Mouse (Mus musculus): ENCODE data around the gene Gstcd. TPM values are rescaled to one million over a fixed set of nuclear protein-coding genes. Genes with fewer than 3 reads are reported as not detected.
A peak's percentile ranks its signal among the peaks of the same experiment; 100 is the strongest.

Gene Gstcd
- polyA plus RNA-seq, 1 experiment from 2014 or later = 7.8 TPM

- peaks cover 23% of the 10 kb centered on the region for H3K36me3 ChIP-seq (ENCODE audit: control insufficient read depth, insufficient read depth, low read length)
- ATAC-seq (ENCODE audit: low read depth) = no peak
- H3K9me3 ChIP-seq (ENCODE audit: control insufficient read depth, low read length) = no peaks in the 10 kb centered on the region
- no peak overlapping the region for H3K4me2 ChIP-seq (ENCODE audit: low read depth, low read length)
- 70% methylated on average over 2 of the region's 2 CpGs for WGBS
- H3K9ac ChIP-seq (ENCODE audit: low read length) = no peak overlapping the region
- no peaks in the 10 kb centered on the region for H3K27me3 ChIP-seq (ENCODE audit: control insufficient read depth, insufficient read depth, low read depth, low read length)
- H3K4me3 ChIP-seq (ENCODE audit: low read length) = no peak overlapping the region
- H3K4me1 ChIP-seq (replicated peaks; ENCODE audit: control insufficient read depth, insufficient read depth, low read length) = peaks cover 4% of the 10 kb centered on the region; the same call in 1 of the 2 replicates
- no peak overlapping the region for H3K27ac ChIP-seq (ENCODE audit: low read length)
These were observed 7.1 kb upstream of the Gstcd start for GRCm38 (mm10) chr3:133098909-133099308.

- 90% methylated on average over 4 of the region's 4 CpGs for WGBS
- no peak for ATAC-seq (ENCODE audit: low read depth)
- H3K4me2 ChIP-seq (ENCODE audit: low read depth, low read length) = no peak overlapping the region
- no peaks in the 10 kb centered on the region for H3K9me3 ChIP-seq (ENCODE audit: control insufficient read depth, low read length)
- H3K27me3 ChIP-seq (ENCODE audit: control insufficient read depth, insufficient read depth, low read depth, low read length) = no peaks in the 10 kb centered on the region
- no peak overlapping the region for H3K4me3 ChIP-seq (ENCODE audit: low read length)
- H3K4me1 ChIP-seq (replicated peaks; ENCODE audit: control insufficient read depth, insufficient read depth, low read length) = peaks cover 4% of the 10 kb centered on the region; the same call in 1 of the 2 replicates
- H3K27ac ChIP-seq (ENCODE audit: low read length) = no peak overlapping the region
- peaks cover 20% of the 10 kb centered on the region for H3K36me3 ChIP-seq (ENCODE audit: control insufficient read depth, insufficient read depth, low read length)
- H3K9ac ChIP-seq (ENCODE audit: low read length) = no peak overlapping the region
These were observed 6.5 kb upstream of the Gstcd start for GRCm38 (mm10) chr3:133098336-133098735.

GRCm38 (mm10) chr3:133097936-133098335 lies 6.1 kb upstream of the Gstcd start:
- H3K27me3 ChIP-seq (ENCODE audit: control insufficient read depth, insufficient read depth, low read depth, low read length) = no peaks in the 10 kb centered on the region
- WGBS = 90% methylated on average over 6 of the region's 6 CpGs
- no peaks in the 10 kb centered on the region for H3K9me3 ChIP-seq (ENCODE audit: control insufficient read depth, low read length)
- no peak overlapping the region for H3K9ac ChIP-seq (ENCODE audit: low read length)
- H3K4me1 ChIP-seq (replicated peaks; ENCODE audit: control insufficient read depth, insufficient read depth, low read length) = peaks cover 4% of the 10 kb centered on the region
- no peak overlapping the region for H3K4me3 ChIP-seq (ENCODE audit: low read length)
- no peak overlapping the region for H3K4me2 ChIP-seq (ENCODE audit: low read depth, low read length)
- no peak overlapping the region for H3K27ac ChIP-seq (ENCODE audit: low read length)
- peaks cover 20% of the 10 kb centered on the region for H3K36me3 ChIP-seq (ENCODE audit: control insufficient read depth, insufficient read depth, low read length)
- no peak for ATAC-seq (ENCODE audit: low read depth)

- Histone ChIP-seq H3K9ac (ENCODE audit: low read length) (no peak overlapping the region), H3K27me3 (ENCODE audit: control insufficient read depth, insufficient read depth, low read depth, low read length) (no peaks in the 10 kb centered on the region), H3K4me3 (ENCODE audit: low read length) (no peak overlapping the region), H3K4me2 (ENCODE audit: low read depth, low read length) (no peak overlapping the region), H3K4me1 (replicated peaks; ENCODE audit: control insufficient read depth, insufficient read depth, low read length) (peaks cover 15% of the 10 kb centered on the region), H3K36me3 (ENCODE audit: control insufficient read depth, insufficient read depth, low read length) (peaks cover 13% of the 10 kb centered on the region), H3K27ac (ENCODE audit: low read length) (no peak overlapping the region), H3K9me3 (ENCODE audit: control insufficient read depth, low read length) (no peaks in the 10 kb centered on the region)
- ATAC-seq (ENCODE audit: low read depth) = no peak
- 23% methylated on average over 1 of the region's 1 CpGs for WGBS
These were observed 2.5 kb upstream of the Gstcd start for GRCm38 (mm10) chr3:133094305-133094704.

GRCm38 (mm10) chr3:133092936-133093335 lies 1.1 kb upstream of the Gstcd start:
- H3K36me3 ChIP-seq (ENCODE audit: control insufficient read depth, insufficient read depth, low read length) = peaks cover 2% of the 10 kb centered on the region
- H3K4me1 ChIP-seq (replicated peaks; ENCODE audit: control insufficient read depth, insufficient read depth, low read length) = peaks cover 15% of the 10 kb centered on the region
- H3K9me3 ChIP-seq (ENCODE audit: control insufficient read depth, low read length) = no peaks in the 10 kb centered on the region
- H3K27me3 ChIP-seq (ENCODE audit: control insufficient read depth, insufficient read depth, low read depth, low read length) = no peaks in the 10 kb centered on the region
- WGBS = 80% methylated on average over 1 of the region's 1 CpGs
- H3K4me2 ChIP-seq (ENCODE audit: low read depth, low read length) = peak overlapping the region; percentile 64
- H3K9ac ChIP-seq (ENCODE audit: low read length) = no peak overlapping the region; the same call in 1 of the 2 replicates
- peak overlapping the region; percentile 95 for H3K4me3 ChIP-seq (ENCODE audit: low read length)
- ATAC-seq (ENCODE audit: low read depth) = no peak
- no peak overlapping the region for H3K27ac ChIP-seq (ENCODE audit: low read length)

GRCm38 (mm10) chr3:133092274-133092853 lies 531 bp upstream of the Gstcd start:
- peaks cover 15% of the 10 kb centered on the region for H3K4me1 ChIP-seq (replicated peaks; ENCODE audit: control insufficient read depth, insufficient read depth, low read length)
- H3K9me3 ChIP-seq (ENCODE audit: control insufficient read depth, low read length) = no peaks in the 10 kb centered on the region
- H3K4me3 ChIP-seq (ENCODE audit: low read length) = peak overlapping the region; percentile 95
- under 1% methylated on average over 7 of the region's 7 CpGs for WGBS
- H3K36me3 ChIP-seq (ENCODE audit: control insufficient read depth, insufficient read depth, low read length) = no peaks in the 10 kb centered on the region; the same call in 1 of the 2 replicates
- peak overlapping the region; percentile 99 for H3K27ac ChIP-seq (ENCODE audit: low read length)
- peak overlapping the region; percentile 99 for H3K9ac ChIP-seq (ENCODE audit: low read length)
- ATAC-seq (ENCODE audit: low read depth) = no peak
- H3K4me2 ChIP-seq (ENCODE audit: low read depth, low read length) = peak overlapping the region; percentile 64
- no peaks in the 10 kb centered on the region for H3K27me3 ChIP-seq (ENCODE audit: control insufficient read depth, insufficient read depth, low read depth, low read length)

GRCm38 (mm10) chr3:133091121-133091663 lies 641 bp downstream of the Gstcd start:
- Histone ChIP-seq H3K9me3 (ENCODE audit: control insufficient read depth, low read length) (no peaks in the 10 kb centered on the region), H3K4me1 (replicated peaks; ENCODE audit: control insufficient read depth, insufficient read depth, low read length) (peaks cover 15% of the 10 kb centered on the region), H3K27ac (ENCODE audit: low read length) (peak overlapping the region; percentile 99), H3K4me2 (ENCODE audit: low read depth, low read length) (peak overlapping the region; percentile 78), H3K4me3 (ENCODE audit: low read length) (peak overlapping the region; percentile 95), H3K36me3 (ENCODE audit: control insufficient read depth, insufficient read depth, low read length) (no peaks in the 10 kb centered on the region), H3K27me3 (ENCODE audit: control insufficient read depth, insufficient read depth, low read depth, low read length) (no peaks in the 10 kb centered on the region), H3K9ac (ENCODE audit: low read length) (peak overlapping the region; percentile 99)
- peak; percentile 82 for ATAC-seq (ENCODE audit: low read depth)
- WGBS = under 1% methylated on average over 44 of the region's 44 CpGs

GRCm38 (mm10) chr3:133090247-133091120 lies 1.3 kb downstream of the Gstcd start:
- Histone ChIP-seq H3K9ac (ENCODE audit: low read length) (peak overlapping the region; percentile 99), H3K27me3 (ENCODE audit: control insufficient read depth, insufficient read depth, low read depth, low read length) (no peaks in the 10 kb centered on the region), H3K4me3 (ENCODE audit: low read length) (peak overlapping the region; percentile 95), H3K4me2 (ENCODE audit: low read depth, low read length) (peak overlapping the region; percentile 78), H3K36me3 (ENCODE audit: control insufficient read depth, insufficient read depth, low read length) (no peaks in the 10 kb centered on the region), H3K4me1 (replicated peaks; ENCODE audit: control insufficient read depth, insufficient read depth, low read length) (peaks cover 15% of the 10 kb centered on the region), H3K27ac (ENCODE audit: low read length) (peak overlapping the region; percentile 99), H3K9me3 (ENCODE audit: control insufficient read depth, low read length) (no peaks in the 10 kb centered on the region)
- no peak for ATAC-seq (ENCODE audit: low read depth)
- WGBS = 4% methylated on average over 11 of the region's 11 CpGs

- ATAC-seq (ENCODE audit: low read depth) = peak; percentile 62
- H3K27me3 ChIP-seq (ENCODE audit: control insufficient read depth, insufficient read depth, low read depth, low read length) = no peaks in the 10 kb centered on the region
- H3K9ac ChIP-seq (ENCODE audit: low read length) = no peak overlapping the region
- no peak overlapping the region for H3K4me3 ChIP-seq (ENCODE audit: low read length)
- WGBS = 60% methylated on average over 3 of the region's 3 CpGs
- no peak overlapping the region for H3K4me2 ChIP-seq (ENCODE audit: low read depth, low read length)
- H3K27ac ChIP-seq (ENCODE audit: low read length) = no peak overlapping the region
- H3K4me1 ChIP-seq (replicated peaks; ENCODE audit: control insufficient read depth, insufficient read depth, low read length) = peaks cover 4% of the 10 kb centered on the region; the same call in 1 of the 2 replicates
- peaks cover 15% of the 10 kb centered on the region for H3K36me3 ChIP-seq (ENCODE audit: control insufficient read depth, insufficient read depth, low read length)
- H3K9me3 ChIP-seq (ENCODE audit: control insufficient read depth, low read length) = no peaks in the 10 kb centered on the region
These were observed 6.0 kb downstream of the Gstcd start for GRCm38 (mm10) chr3:133085858-133086257.

All from lung, embryonic 16.5 days (tissue).